Mouse (Mus musculus) liver, postnatal 0 days (tissue): ENCODE data around the gene Armc7. TPM values are rescaled to one million over a fixed set of nuclear protein-coding genes. Genes with fewer than 3 reads are reported as not detected.

ENCODE experiments used
- ATAC-seq: fragments of 200-750 bp; cut with Nextera tagmentation; 2 replicates; pipeline ENCODE4 v1.8.0; 2017; ENCODE audit warnings: mild to moderate bottlenecking, moderate library complexity
- DNase-seq: peaks from one replicate; pipeline ENCODE4 v3.0.0-alpha.2; 2016
- H3K27ac ChIP-seq: fragments of 300-500 bp; sonication (generic); 2 replicates; pipeline ENCODE4 v1.5.1; 2014; ENCODE audit warnings: antibody characterized with exemption, moderate library complexity, mild to moderate bottlenecking, low read depth
- H3K27me3 ChIP-seq: fragments of 300-500 bp; sonication (generic); 2 replicates; pipeline ENCODE4 v1.6.1; 2014; ENCODE audit warnings: low read length, control low read depth, mixed read lengths; ENCODE audit not compliant: insufficient read depth
- H3K36me3 ChIP-seq: fragments of 300-500 bp; sonication (generic); replicated peaks from 2 replicates; pipeline ENCODE4 v1.6.1; 2014; ENCODE audit warnings: mild to moderate bottlenecking, control low read depth, low read length, moderate library complexity, mixed read lengths; ENCODE audit not compliant: insufficient read depth
- H3K4me1 ChIP-seq: fragments of 300-500 bp; sonication (generic); 2 replicates; pipeline ENCODE4 v1.6.1; 2014; ENCODE audit warnings: antibody characterized with exemption, mild to moderate bottlenecking, control low read depth; ENCODE audit not compliant: insufficient read depth
- H3K4me2 ChIP-seq: fragments of 300-500 bp; sonication (generic); 2 replicates; pipeline ENCODE4 v1.6.1; 2014; ENCODE audit warnings: low read depth, mild to moderate bottlenecking, low read length, moderate library complexity, mixed read lengths
- H3K4me3 ChIP-seq: fragments of 300-500 bp; sonication (generic); 2 replicates; pipeline ENCODE4 v1.5.1; 2014; ENCODE audit warnings: low read depth, low read length
- H3K9ac ChIP-seq: fragments of 300-500 bp; sonication (generic); replicated peaks from 2 replicates; pipeline ENCODE4 v1.6.1; 2014; ENCODE audit warnings: mild to moderate bottlenecking, moderate library complexity
- H3K9me3 ChIP-seq: fragments of 300-500 bp; sonication (generic); 2 replicates; pipeline ENCODE4 v1.6.1; 2016; ENCODE audit warnings: mild to moderate bottlenecking, control low read depth, low read length, mixed read lengths
- CTCF ChIP-seq: sonication (generic); IDR thresholded peaks from 2 replicates; pipeline ENCODE4 v1.5.1; 2016; ENCODE audit warnings: antibody characterized with exemption, low read depth
- EP300 ChIP-seq: IDR thresholded peaks from 2 replicates; pipeline ENCODE4 v1.6.1; 2016; ENCODE audit warnings: antibody characterized with exemption, low read depth, mild to moderate bottlenecking
- WGBS: fragments of 180-500 bp; shearing (Covaris S2); extraction: QIAGEN DNeasy Blood & Tissue Kit; methylation state at CpG from one replicate; pipeline ENCODE4 v1.1.7; 2014; ENCODE audit not compliant: insufficient replicate concordance; 5-methylcytosine and 5-hydroxymethylcytosine counted together
- polyA plus RNA-seq: library from polyadenylated mRNA; unstranded; fragments of >200 nt; fragmentation: Nextera tagmentation; extraction: Ambion mirVana; gene quantifications from 2 replicates; pipeline ENCODE4 v1.2.1, GENCODE M21; 2015

The Armc7 gene
- polyA plus RNA-seq, 1 experiment from 2014 or later = 3.9 TPM

DNA sequence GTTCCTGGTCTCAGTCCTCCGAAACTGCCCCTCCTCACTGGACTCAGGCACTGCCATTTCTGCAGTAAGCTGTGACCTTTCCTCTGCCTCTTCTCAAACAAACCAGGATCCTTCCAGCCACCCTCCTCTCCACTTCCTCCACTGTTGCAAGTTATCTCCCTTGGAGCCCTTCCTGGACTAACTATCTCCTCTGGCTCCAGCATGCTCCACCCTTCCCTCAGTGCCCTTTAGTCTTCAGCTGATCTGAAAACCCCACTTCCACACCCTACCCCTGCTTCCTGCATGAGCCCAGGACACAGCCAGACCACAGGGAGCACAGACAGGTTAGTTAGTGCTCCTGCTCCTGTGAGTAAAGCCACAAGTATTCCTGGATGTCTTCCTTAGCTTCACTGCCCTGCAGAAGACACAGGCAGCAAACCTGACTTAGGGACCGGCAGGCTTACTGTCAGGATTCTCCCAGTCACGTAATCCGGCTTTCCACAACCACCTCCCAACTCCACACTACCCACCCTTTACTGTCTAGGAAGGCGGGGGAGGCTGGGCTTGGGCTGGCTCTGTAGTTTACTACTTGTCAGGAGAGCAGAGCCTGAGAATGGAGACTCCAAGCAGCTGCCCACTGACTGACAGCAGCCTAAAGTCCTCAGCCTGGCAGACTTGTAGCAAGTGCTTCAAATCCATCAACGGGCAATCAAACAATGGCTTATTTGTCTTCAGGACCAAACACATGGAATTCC, 34.5 kb downstream of the Armc7 start:
- H3K4me1 ChIP-seq = peaks cover 70% of the 10 kb centered on the region
- H3K9ac ChIP-seq = peak overlapping the region; percentile 47
- TF ChIP-seq EP300 (no peak), CTCF (no peak)
- no peaks in the 10 kb centered on the region for H3K27me3 ChIP-seq
- H3K36me3 ChIP-seq = no peaks in the 10 kb centered on the region; the same call in 1 of the 2 replicates
- ATAC-seq (no peak), DNase-seq (no peak)
- peak overlapping the region; percentile 95 for H3K4me2 ChIP-seq
- H3K9me3 ChIP-seq = no peaks in the 10 kb centered on the region
- H3K27ac ChIP-seq = peak overlapping the region; percentile 91
- H3K4me3 ChIP-seq = peak overlapping the region; percentile 26; the same call in 1 of the 2 replicates
- 36% methylated on average over 6 of the region's 6 CpGs for WGBS

- ATAC-seq (no peak), DNase-seq (no peak)
- peak overlapping the region; percentile 91 for H3K27ac ChIP-seq
- peak overlapping the region; percentile 95 for H3K4me2 ChIP-seq
- H3K4me1 ChIP-seq = peaks cover 70% of the 10 kb centered on the region
- no peaks in the 10 kb centered on the region for H3K9me3 ChIP-seq
- WGBS = 36% methylated on average over 5 of the region's 5 CpGs
- H3K9ac ChIP-seq = peak overlapping the region; percentile 47
- no peaks in the 10 kb centered on the region; the same call in 1 of the 2 replicates for H3K36me3 ChIP-seq
- TF ChIP-seq EP300 (no peak), CTCF (no peak)
- H3K4me3 ChIP-seq = peak overlapping the region; percentile 26; the same call in 1 of the 2 replicates
- H3K27me3 ChIP-seq = no peaks in the 10 kb centered on the region
These were observed 35.0 kb downstream of the Armc7 start for GRCm38 (mm10) chr11:115510507-115510888.

DNA sequence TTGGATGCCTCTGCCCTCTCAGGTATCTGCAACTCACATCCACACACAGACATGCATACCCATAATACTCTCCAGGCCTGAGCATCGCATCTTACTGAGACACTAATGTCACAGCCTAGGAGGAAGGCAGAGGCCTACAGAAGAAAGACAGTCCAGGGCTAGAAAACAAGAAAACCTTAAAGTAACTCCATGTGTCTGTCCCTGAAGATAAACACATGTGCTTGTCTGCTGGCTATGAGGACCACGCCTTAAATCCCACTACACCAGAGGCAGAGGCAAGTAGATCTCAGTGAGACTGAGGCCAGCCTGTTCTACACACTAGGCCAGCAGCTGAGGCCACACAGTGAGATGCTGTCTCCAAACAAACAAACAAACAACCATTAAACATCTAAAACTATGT, 35.7 kb downstream of the Armc7 start:
- Histone ChIP-seq H3K36me3 (no peaks in the 10 kb centered on the region; the same call in 1 of the 2 replicates), H3K9me3 (no peaks in the 10 kb centered on the region), H3K4me2 (peak overlapping the region; percentile 95), H3K4me3 (peak overlapping the region; percentile 98), H3K27ac (peak overlapping the region; percentile 91), H3K9ac (peak overlapping the region; percentile 98), H3K27me3 (no peaks in the 10 kb centered on the region), H3K4me1 (peaks cover 66% of the 10 kb centered on the region)
- TF ChIP-seq EP300 = peak; percentile 32
- no peak for TF ChIP-seq CTCF
- ATAC-seq (peak; percentile 43), DNase-seq (no peak)
- 46% methylated on average over 2 of the region's 2 CpGs for WGBS

GRCm38 (mm10) chr11:115512004-115512403, 36.5 kb downstream of the Armc7 start:
- 50% methylated on average over 3 of the region's 3 CpGs for WGBS
- H3K4me1 ChIP-seq = peaks cover 58% of the 10 kb centered on the region

DNA sequence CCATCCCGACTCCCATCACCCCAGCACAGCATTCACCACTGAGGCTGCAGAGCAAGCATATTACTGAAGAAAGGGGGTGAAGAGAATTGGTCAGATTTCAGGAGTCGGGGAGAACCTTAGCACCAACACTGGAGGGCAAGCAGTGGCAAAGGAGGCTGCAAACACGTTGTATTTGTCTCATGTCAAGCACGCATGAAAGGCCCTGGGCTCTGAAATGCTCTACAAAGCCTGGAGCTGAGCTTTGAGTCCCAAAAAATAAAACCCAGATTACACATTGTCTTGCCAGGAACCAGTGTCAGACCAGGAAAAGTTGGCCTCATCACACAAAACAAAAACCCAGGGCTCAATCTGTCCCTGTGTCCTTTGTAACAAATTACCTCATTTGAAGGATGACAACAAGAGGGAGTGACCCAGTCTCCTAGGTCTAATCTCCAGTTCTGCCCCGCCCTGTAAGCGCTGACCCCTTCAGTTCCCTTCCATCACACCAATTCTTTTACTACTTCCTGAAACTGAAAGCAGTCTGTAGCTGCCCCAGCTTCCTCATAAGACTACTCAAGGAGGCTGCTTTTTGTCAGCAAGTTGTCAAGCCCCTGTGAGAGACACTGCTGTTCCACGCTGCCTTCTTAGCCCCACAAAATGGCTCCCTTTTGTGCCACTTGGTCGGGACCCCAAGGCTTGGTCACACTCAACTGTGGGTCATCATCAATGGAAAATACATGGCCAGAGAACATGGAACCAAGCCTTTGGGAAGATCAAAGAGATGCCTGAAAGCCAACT, 37.1 kb downstream of the Armc7 start:
- Histone ChIP-seq H3K36me3 (no peaks in the 10 kb centered on the region), H3K9me3 (no peaks in the 10 kb centered on the region), H3K4me3 (peak overlapping the region; percentile 98), H3K9ac (peak overlapping the region; percentile 98), H3K27me3 (no peaks in the 10 kb centered on the region), H3K27ac (peak overlapping the region; percentile 91), H3K4me2 (peak overlapping the region; percentile 95), H3K4me1 (peaks cover 52% of the 10 kb centered on the region)
- WGBS = 24% methylated on average over 8 of the region's 8 CpGs
- peak; percentile 49 for DNase-seq
- no peak for TF ChIP-seq EP300
- TF ChIP-seq CTCF = no peak
- no peak for ATAC-seq

More at GRCm38 (mm10) chr11:115512004-115512403, 36.5 kb downstream of the Armc7 start:
- H3K9me3 ChIP-seq = no peaks in the 10 kb centered on the region
- H3K9ac ChIP-seq = peak overlapping the region; percentile 98
- ATAC-seq (no peak), DNase-seq (no peak)
- no peaks in the 10 kb centered on the region for H3K27me3 ChIP-seq
- TF ChIP-seq CTCF (no peak), EP300 (no peak)
- H3K4me2 ChIP-seq = peak overlapping the region; percentile 95
- peak overlapping the region; percentile 91 for H3K27ac ChIP-seq
- H3K4me3 ChIP-seq = peak overlapping the region; percentile 98
- no peaks in the 10 kb centered on the region for H3K36me3 ChIP-seq
